Mouse (Mus musculus): ENCODE measurements around the gene Micu1. TPM values are rescaled to one million over a fixed set of nuclear protein-coding genes. Genes with fewer than 3 reads are reported as not detected.

The Micu1 gene
- total RNA-seq, 2 experiments from 2014 or later, result 61.1 to 64.4 TPM

- no peak for DNase-seq (ENCODE audit: low spot score in 2 of 2)
Measured at GRCm38 (mm10) chr10:59720017-59720416, 17.7 kb downstream of the Micu1 start.

- no peak for DNase-seq (ENCODE audit: low spot score in 2 of 2)
Measured at GRCm38 (mm10) chr10:59721555-59721954, 19.3 kb downstream of the Micu1 start.

GRCm38 (mm10) chr10:59724634-59725033, 22.4 kb downstream of the Micu1 start:
- DNase-seq (ENCODE audit: low spot score in 2 of 2), result no peak

- no peak for DNase-seq (ENCODE audit: low spot score in 2 of 2)
Measured at GRCm38 (mm10) chr10:59727251-59727650, 25.0 kb downstream of the Micu1 start.

- DNase-seq (ENCODE audit: low spot score in 2 of 2), result no peak
Measured at GRCm38 (mm10) chr10:59729261-59729660, 27.0 kb downstream of the Micu1 start.

- no peak for DNase-seq (ENCODE audit: low spot score in 2 of 2)
Measured at GRCm38 (mm10) chr10:59729842-59730241, 27.6 kb downstream of the Micu1 start.

GRCm38 (mm10) chr10:59736027-59736598, 33.8 kb downstream of the Micu1 start:
- DNase-seq (ENCODE audit: low spot score in 2 of 2), result no peak

- DNase-seq (ENCODE audit: low spot score in 2 of 2), result no peak
Measured at GRCm38 (mm10) chr10:59741448-59741847, 39.2 kb downstream of the Micu1 start.

GRCm38 (mm10) chr10:59743397-59743796, 41.1 kb downstream of the Micu1 start:
- DNase-seq (ENCODE audit: low spot score in 2 of 2), result no peak

GRCm38 (mm10) chr10:59743969-59744368, 41.7 kb downstream of the Micu1 start:
- DNase-seq (ENCODE audit: low spot score in 2 of 2), result no peak

- no peak for DNase-seq (ENCODE audit: low spot score in 2 of 2)
Measured at GRCm38 (mm10) chr10:59747334-59747733, 45.1 kb downstream of the Micu1 start.

GRCm38 (mm10) chr10:59748699-59749200, 46.5 kb downstream of the Micu1 start:
- no peak for DNase-seq (ENCODE audit: low spot score in 2 of 2)

- no peak for DNase-seq (ENCODE audit: low spot score in 2 of 2)
Measured at GRCm38 (mm10) chr10:59753538-59754069, 51.3 kb downstream of the Micu1 start.

GRCm38 (mm10) chr10:59754104-59754503, 51.8 kb downstream of the Micu1 start:
- DNase-seq (ENCODE audit: low spot score in 2 of 2), result no peak

GRCm38 (mm10) chr10:59754901-59755300, 52.6 kb downstream of the Micu1 start:
- no peak for DNase-seq (ENCODE audit: low spot score in 2 of 2)

- no peak for DNase-seq (ENCODE audit: low spot score in 2 of 2)
Measured at GRCm38 (mm10) chr10:59755681-59756080, 53.4 kb downstream of the Micu1 start.

GRCm38 (mm10) chr10:59756090-59756489, 53.8 kb downstream of the Micu1 start:
- no peak for DNase-seq (ENCODE audit: low spot score in 2 of 2)

GRCm38 (mm10) chr10:59756570-59756969, 54.3 kb downstream of the Micu1 start:
- no peak for DNase-seq (ENCODE audit: low spot score in 2 of 2)

- DNase-seq (ENCODE audit: low spot score in 2 of 2), result no peak
Measured at GRCm38 (mm10) chr10:59764781-59765180, 62.5 kb downstream of the Micu1 start.

- DNase-seq (ENCODE audit: low spot score in 2 of 2), result no peak
Measured at GRCm38 (mm10) chr10:59768369-59769079, 66.2 kb downstream of the Micu1 start.

- DNase-seq (ENCODE audit: low spot score in 2 of 2), result no peak
Measured at GRCm38 (mm10) chr10:59771375-59772048, 69.2 kb downstream of the Micu1 start.

- no peak for DNase-seq (ENCODE audit: low spot score in 2 of 2)
Measured at GRCm38 (mm10) chr10:59772049-59772397, 69.7 kb downstream of the Micu1 start.
